Mouse (Mus musculus) embryonic facial prominence, embryonic 12.5 days (tissue): Measurements from ENCODE around the gene Zfp770. TPM values are rescaled to one million over a fixed set of nuclear protein-coding genes. Genes with fewer than 3 reads are reported as not detected.
A peak's percentile ranks its signal among the peaks of the same experiment; 100 is the strongest.
"Not testable (repeated sequence)": the region's sequence is repeated elsewhere in the genome, so short reads cannot be mapped to it uniquely, and the experiment has no call there.

Experiments used
- ATAC-seq: fragments of 200-750 bp; cut with Nextera tagmentation; 2 replicates; pipeline ENCODE4 v1.8.0; 2017; ENCODE audit not compliant: insufficient number of reproducible peaks, insufficient read depth, low FRiP score, low TSS enrichment
- H3K27ac ChIP-seq: fragments of 300-500 bp; sonication (generic); 2 replicates; pipeline ENCODE4 v1.5.1; 2016; ENCODE audit warnings: mild to moderate bottlenecking
- H3K27me3 ChIP-seq: fragments of 300-500 bp; sonication (generic); 2 replicates; pipeline ENCODE4 v1.6.1; 2016; ENCODE audit warnings: mild to moderate bottlenecking, moderate library complexity
- H3K36me3 ChIP-seq: fragments of 300-500 bp; sonication (generic); 2 replicates; pipeline ENCODE4 v1.6.1; 2016; ENCODE audit warnings: mild to moderate bottlenecking
- H3K4me1 ChIP-seq: fragments of 300-500 bp; sonication (generic); 2 replicates; pipeline ENCODE4 v1.6.1; 2016
- H3K4me2 ChIP-seq: fragments of 300-500 bp; sonication (generic); replicated peaks from 2 replicates; pipeline ENCODE4 v1.6.1; 2016; ENCODE audit warnings: mild to moderate bottlenecking, moderate library complexity
- H3K4me3 ChIP-seq: fragments of 300-500 bp; sonication (generic); 2 replicates; pipeline ENCODE4 v1.5.1; 2016; ENCODE audit warnings: mild to moderate bottlenecking
- H3K9ac ChIP-seq: fragments of 300-500 bp; sonication (generic); 2 replicates; pipeline ENCODE4 v1.6.1; 2016; ENCODE audit warnings: mild to moderate bottlenecking, moderate library complexity
- H3K9me3 ChIP-seq: fragments of 300-500 bp; sonication (generic); 2 replicates; pipeline ENCODE4 v1.6.1; 2016; ENCODE audit warnings: mild to moderate bottlenecking, moderate library complexity
- WGBS: fragments of 180-500 bp; shearing (Covaris S2); methylation state at CpG from one replicate; pipeline ENCODE4 v1.1.7; 2016; 5-methylcytosine and 5-hydroxymethylcytosine counted together
- polyA plus RNA-seq: library from polyadenylated mRNA; unstranded; fragments of >200 nt; fragmentation: Nextera tagmentation; extraction: Ambion mirVana; gene quantifications from 2 replicates; pipeline ENCODE4 v1.2.1, GENCODE M21; 2016

Zfp770 gene
- polyA plus RNA-seq: 4.0 TPM in 2 replicates

DNA sequence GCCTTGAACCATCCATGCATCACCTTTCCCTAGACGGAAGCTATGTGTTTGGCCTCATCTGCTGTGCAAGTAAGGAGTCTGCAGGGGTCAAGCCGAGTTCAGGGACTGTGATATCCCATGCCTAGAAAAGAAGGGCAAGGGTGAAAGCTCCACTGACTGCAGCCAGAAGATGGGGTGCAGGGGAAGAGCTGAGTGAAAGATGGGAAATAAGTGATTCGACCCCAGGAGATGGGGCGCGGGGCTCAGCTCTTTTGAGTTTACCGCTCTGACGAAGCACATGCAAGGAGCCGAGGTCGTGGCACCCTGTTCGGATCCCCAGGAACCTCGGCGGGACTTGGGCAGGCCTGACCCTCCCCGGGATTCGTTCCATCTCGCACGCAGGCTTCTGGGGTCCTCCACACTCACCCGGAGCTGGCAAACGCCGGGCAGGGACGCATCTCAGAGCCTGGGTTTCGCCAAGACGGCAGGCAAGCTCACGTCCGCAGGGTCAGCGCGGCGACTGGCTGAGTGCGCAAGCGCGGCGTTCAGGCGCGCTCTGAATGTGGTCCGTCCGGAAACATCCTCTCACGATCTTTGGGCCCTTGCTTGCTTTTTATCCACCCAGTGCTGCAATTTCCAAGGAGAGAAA lies at the start of gene Zfp770:
TSS of gene Zfp770 (minus strand) at position 538 of the 628 bp plus-strand sequence.
- WGBS: under 1% methylated on average over 36 of the region's 36 CpGs
- H3K4me3 ChIP-seq: peak within 1 kb of the TSS; percentile 76

DNA sequence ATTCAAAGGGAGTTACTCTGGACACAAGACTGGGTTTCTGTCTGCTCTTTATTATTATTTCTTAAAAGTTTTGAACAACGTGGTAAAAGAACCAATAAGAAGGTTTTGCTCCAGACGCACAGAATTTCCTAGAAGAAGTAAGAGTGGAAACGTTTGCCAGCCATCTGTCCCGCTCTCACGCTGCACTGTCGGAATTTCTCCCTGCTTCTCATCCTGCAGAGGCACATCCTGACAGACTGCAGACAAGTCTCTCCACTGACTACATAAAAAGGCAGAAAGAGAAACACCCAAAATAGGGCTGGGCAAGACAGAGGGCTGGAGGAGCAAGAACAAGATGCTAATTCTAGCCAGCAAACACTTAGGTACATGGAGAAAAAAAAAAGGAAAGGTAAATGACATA lies 48.2 kb upstream of the Zfp770 start:
- Histone ChIP-seq H3K9ac (no peak overlapping the region), H3K27me3 (no peaks in the 10 kb centered on the region), H3K36me3 (no peaks in the 10 kb centered on the region), H3K27ac (no peak overlapping the region), H3K4me2 (no peak overlapping the region), H3K4me1 (no peaks in the 10 kb centered on the region), H3K9me3 (no peaks in the 10 kb centered on the region), H3K4me3 (no peak overlapping the region)
- WGBS: 62% methylated on average over 6 of the region's 6 CpGs
- no peak for ATAC-seq

More for the DNA sequence above, at the start of gene Zfp770:
- H3K4me1 ChIP-seq: peaks cover 9% of the 10 kb centered on the region; the same call in 1 of the 2 replicates
- H3K36me3 ChIP-seq: peaks cover 12% of the 10 kb centered on the region
- peak; percentile 89 for ATAC-seq
- H3K9ac ChIP-seq: peak within 1 kb of the TSS; percentile 91
- peak within 1 kb of the TSS; percentile 65 for H3K4me2 ChIP-seq
- H3K27me3 ChIP-seq: no peaks in the 10 kb centered on the region
- peak within 1 kb of the TSS; percentile 63; the same call in 1 of the 2 replicates for H3K27ac ChIP-seq
- no peaks in the 10 kb centered on the region for H3K9me3 ChIP-seq

DNA sequence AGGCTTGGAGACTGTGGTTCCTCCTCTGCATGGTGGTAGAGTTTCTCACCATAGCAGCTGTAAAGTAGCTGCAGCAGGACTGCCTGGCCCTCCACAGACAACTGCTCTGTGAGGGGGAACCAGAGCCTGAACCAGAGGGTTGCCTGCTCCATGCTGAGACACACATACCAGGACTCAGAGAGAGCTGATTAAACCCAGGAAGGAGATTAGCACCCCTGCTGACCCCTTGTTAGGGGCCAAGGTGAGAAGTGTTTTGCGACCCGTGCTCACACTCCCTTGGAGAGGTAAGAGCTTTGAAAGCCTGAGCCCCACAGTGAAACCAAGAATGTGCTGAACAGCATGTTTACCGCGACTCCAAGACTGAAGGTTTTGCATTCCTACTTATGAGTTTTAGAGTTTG lies 36.4 kb upstream of the Zfp770 start:
- no peak overlapping the region for H3K4me2 ChIP-seq
- no peak overlapping the region for H3K27ac ChIP-seq
- no peak overlapping the region for H3K4me3 ChIP-seq
- ATAC-seq: no peak
- no peaks in the 10 kb centered on the region for H3K4me1 ChIP-seq
- no peak overlapping the region for H3K9ac ChIP-seq
- H3K9me3 ChIP-seq: no peaks in the 10 kb centered on the region
- H3K36me3 ChIP-seq: no peaks in the 10 kb centered on the region
- 11% methylated on average over 4 of the region's 4 CpGs for WGBS
- no peaks in the 10 kb centered on the region for H3K27me3 ChIP-seq

DNA sequence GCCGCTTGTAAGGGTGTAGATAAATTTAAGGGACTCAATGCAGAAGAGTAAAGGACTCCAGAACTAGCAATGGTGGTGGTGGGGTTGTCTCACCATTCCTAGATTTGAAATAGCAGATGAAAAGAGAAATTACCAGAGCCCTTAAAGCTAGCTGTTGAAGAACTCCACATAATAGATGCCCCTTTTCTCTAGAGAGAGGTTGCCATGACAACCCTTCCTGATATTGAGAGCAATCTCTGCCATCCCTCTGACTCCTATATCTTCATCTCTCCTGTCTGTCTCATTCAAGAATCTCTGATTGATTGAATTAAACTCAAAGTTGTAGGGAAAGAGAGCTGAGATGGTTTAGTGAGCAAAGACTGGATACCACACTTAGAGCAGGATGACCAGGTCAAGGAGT lies 35.3 kb upstream of the Zfp770 start:
- ATAC-seq: no peak
- H3K9me3 ChIP-seq: no peaks in the 10 kb centered on the region
- no peak overlapping the region for H3K27ac ChIP-seq
- no peaks in the 10 kb centered on the region for H3K4me1 ChIP-seq
- H3K4me2 ChIP-seq: no peak overlapping the region
- no peak overlapping the region for H3K9ac ChIP-seq
- H3K4me3 ChIP-seq: no peak overlapping the region
- no peaks in the 10 kb centered on the region for H3K27me3 ChIP-seq
- no peaks in the 10 kb centered on the region for H3K36me3 ChIP-seq
- WGBS: 76% methylated on average over 1 of the region's 1 CpGs

DNA sequence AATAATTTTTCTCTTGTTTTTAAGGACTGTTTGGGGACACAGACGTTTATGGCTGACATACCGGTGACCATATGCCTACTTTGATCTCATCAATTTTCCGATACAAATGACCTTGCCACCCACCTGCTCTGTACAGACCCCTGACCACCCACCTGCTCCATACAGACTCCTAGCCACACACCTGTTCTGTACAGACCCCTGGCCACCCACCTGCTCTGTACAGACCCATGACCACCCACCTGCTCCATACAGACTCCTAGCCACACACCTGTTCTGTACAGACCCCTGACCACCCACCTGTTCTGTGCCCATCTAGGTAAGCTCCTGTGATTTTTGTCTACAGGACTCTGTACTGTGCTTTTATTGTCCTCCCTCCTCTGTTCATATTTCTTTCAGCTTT lies 34.3 kb upstream of the Zfp770 start:
- Histone ChIP-seq H3K36me3 (no peaks in the 10 kb centered on the region), H3K27me3 (no peaks in the 10 kb centered on the region), H3K9ac (no peak overlapping the region), H3K9me3 (no peaks in the 10 kb centered on the region), H3K4me2 (no peak overlapping the region), H3K27ac (no peak overlapping the region), H3K4me1 (no peaks in the 10 kb centered on the region), H3K4me3 (no peak overlapping the region)
- ATAC-seq: no peak
- WGBS: 80% methylated on average over 3 of the region's 3 CpGs

DNA sequence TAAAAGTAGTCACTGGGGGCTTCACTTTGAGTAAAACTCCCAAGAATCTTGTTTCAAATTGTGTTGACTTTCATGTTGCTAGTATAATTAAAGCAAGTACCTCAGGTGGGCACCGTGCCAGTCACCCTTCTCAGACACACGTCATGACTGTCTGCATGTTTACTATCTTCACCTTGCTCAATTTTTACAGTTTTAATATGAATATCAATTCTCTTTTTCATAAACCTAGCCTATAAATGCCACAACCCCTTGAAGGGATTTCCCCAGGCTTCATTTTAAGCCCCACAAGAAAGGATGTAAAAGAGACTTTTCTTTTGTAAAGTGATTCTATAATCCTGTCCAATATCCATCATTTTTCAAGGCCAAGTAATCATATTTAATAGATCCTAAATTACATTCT lies 30.0 kb upstream of the Zfp770 start:
- no peaks in the 10 kb centered on the region for H3K27me3 ChIP-seq
- H3K27ac ChIP-seq: no peak overlapping the region
- ATAC-seq: no peak
- H3K4me2 ChIP-seq: no peak overlapping the region
- 73% methylated on average over 2 of the region's 2 CpGs for WGBS
- no peaks in the 10 kb centered on the region for H3K36me3 ChIP-seq
- no peaks in the 10 kb centered on the region for H3K4me1 ChIP-seq
- H3K9me3 ChIP-seq: no peaks in the 10 kb centered on the region
- H3K4me3 ChIP-seq: no peak overlapping the region
- no peak overlapping the region for H3K9ac ChIP-seq

DNA sequence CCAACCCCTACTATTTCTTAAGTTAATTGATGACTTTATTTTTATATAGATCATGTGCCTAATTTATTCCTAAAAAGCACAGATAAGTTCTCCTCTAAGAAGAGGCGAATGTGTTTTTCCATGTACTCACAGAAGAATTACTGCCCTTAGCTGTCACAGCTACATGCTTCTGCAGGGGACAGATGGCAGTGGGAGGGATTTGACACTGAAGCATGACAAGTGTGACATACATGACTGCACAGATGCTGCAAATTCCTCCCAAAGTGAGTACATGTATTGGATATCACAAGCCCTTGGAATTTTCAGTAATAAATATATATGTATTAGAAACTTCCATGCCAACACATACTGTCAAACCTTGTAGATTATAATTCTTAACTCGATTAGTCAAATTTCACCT lies 27.4 kb upstream of the Zfp770 start:
- H3K27ac ChIP-seq: no peak overlapping the region
- H3K36me3 ChIP-seq: no peaks in the 10 kb centered on the region
- 86% methylated on average over 2 of the region's 2 CpGs for WGBS
- no peak for ATAC-seq
- no peak overlapping the region for H3K4me3 ChIP-seq
- H3K4me1 ChIP-seq: no peaks in the 10 kb centered on the region
- H3K4me2 ChIP-seq: no peak overlapping the region
- no peak overlapping the region for H3K9ac ChIP-seq
- H3K9me3 ChIP-seq: no peaks in the 10 kb centered on the region
- H3K27me3 ChIP-seq: no peaks in the 10 kb centered on the region

DNA sequence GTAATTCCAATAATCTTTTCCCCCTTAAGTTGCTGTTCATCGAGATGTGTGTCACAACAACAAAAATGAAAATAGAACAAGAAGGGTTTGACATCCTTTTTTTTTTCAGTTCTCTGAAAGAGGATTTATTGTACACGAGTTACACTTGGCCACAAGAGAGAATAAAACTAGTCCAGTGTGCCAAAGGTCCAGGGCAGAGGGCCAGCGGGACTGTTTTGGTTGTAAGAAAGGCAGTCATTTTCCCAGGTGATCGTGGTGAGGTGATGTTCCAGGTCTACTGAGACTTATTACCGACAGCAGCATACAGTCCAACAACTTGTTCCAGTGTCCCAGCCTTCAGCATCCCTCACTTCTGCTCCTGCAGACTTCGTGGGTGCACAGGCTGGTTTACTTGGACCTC lies 3.8 kb upstream of the Zfp770 start:
- no peaks in the 10 kb centered on the region for H3K36me3 ChIP-seq
- no peak overlapping the region for H3K4me3 ChIP-seq
- no peak overlapping the region for H3K4me2 ChIP-seq
- ATAC-seq: no peak
- no peaks in the 10 kb centered on the region for H3K27me3 ChIP-seq
- H3K27ac ChIP-seq: no peak overlapping the region
- H3K9me3 ChIP-seq: no peaks in the 10 kb centered on the region
- WGBS: 71% methylated on average over 6 of the region's 6 CpGs
- H3K4me1 ChIP-seq: peaks cover 4% of the 10 kb centered on the region; the same call in 1 of the 2 replicates
- H3K9ac ChIP-seq: no peak overlapping the region

DNA sequence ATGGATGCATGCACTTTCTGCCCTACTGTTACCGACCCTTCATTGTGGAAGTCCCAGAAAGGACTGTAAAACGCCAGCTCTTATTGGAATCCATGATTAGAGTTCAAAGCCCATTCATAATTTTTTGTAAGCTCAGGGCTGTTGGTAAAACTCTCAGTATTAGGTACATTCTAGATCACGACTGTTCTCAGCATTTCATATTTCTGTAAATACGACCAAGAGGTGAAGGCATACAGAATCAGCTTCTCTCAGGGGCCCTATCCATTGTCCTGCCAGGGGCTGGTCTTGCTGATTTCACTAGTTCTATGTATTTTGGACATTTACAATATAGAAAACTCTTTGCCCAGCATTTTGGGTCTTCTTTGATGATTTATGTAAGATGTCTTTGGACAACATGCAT lies 305 bp upstream of the Zfp770 start:
- H3K4me1 ChIP-seq: peaks cover 9% of the 10 kb centered on the region; the same call in 1 of the 2 replicates
- no peak overlapping the region for H3K27ac ChIP-seq
- no peak for ATAC-seq
- peak overlapping the region; percentile 65 for H3K4me2 ChIP-seq
- no peaks in the 10 kb centered on the region for H3K9me3 ChIP-seq
- H3K36me3 ChIP-seq: peaks cover 6% of the 10 kb centered on the region; the same call in 1 of the 2 replicates
- H3K4me3 ChIP-seq: peak overlapping the region; percentile 76
- WGBS: 39% methylated on average over 4 of the region's 4 CpGs
- 0 out of 2 replicates have a peak overlapping the region, but pooled peaks have one; percentile 91 for H3K9ac ChIP-seq
- H3K27me3 ChIP-seq: no peaks in the 10 kb centered on the region

DNA sequence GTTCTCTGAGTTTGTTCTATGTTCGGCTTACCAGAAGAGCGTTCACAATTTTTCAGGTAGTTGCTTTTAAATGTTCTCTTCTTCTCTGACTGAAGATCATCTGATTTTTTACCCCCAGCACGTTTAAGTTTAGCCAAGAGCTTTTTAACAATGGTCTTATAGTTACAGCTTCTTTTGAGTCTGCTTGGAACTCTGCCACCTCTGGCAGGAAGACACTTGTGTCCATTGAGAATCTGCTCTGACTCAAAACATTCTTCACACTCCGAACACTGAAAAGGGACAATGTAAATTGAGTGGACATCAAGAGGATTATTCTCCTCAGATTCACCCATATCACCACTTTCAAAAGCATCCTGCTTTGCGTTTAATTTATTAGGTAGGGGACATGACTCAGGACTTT lies 4.8 kb downstream of the Zfp770 start:
- Histone ChIP-seq H3K9me3 (no peaks in the 10 kb centered on the region), H3K4me1 (peaks cover 9% of the 10 kb centered on the region; the same call in 1 of the 2 replicates), H3K4me2 (no peak overlapping the region), H3K36me3 (peaks cover 26% of the 10 kb centered on the region), H3K9ac (no peak overlapping the region), H3K4me3 (no peak overlapping the region), H3K27me3 (no peaks in the 10 kb centered on the region), H3K27ac (no peak overlapping the region)
- 91% methylated on average over 5 of the region's 5 CpGs for WGBS
- no peak for ATAC-seq

DNA sequence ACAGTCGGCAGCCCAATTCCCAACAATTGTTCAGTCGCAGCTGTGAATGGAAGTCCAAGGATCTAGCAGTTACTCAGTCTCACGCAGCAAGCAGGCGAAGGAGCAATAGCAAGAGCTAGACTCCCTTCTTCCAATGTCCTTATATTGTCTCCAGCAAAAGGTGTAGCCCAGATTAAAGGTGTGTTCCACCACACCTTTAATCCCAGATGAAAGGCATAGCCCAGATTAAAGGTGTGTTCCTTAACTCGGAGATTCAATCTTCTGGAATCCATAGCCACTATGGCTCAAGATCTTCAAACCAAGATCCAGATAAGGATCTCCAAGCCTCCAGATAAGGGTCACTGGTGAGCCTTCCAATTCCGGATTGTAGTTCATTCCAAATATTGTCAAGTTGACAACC lies 14.3 kb downstream of the Zfp770 start, which contains the start of gene Aqr:
TSS of gene Aqr (minus strand) at position 101 of the 400 bp plus-strand sequence.
- WGBS: 89% methylated on average over 1 of the region's 6 CpGs
- not testable (repeated sequence) for H3K4me3 ChIP-seq, H3K36me3 ChIP-seq, ATAC-seq, H3K4me2 ChIP-seq, H3K27ac ChIP-seq, H3K4me1 ChIP-seq, H3K9me3 ChIP-seq, H3K27me3 ChIP-seq, H3K9ac ChIP-seq

DNA sequence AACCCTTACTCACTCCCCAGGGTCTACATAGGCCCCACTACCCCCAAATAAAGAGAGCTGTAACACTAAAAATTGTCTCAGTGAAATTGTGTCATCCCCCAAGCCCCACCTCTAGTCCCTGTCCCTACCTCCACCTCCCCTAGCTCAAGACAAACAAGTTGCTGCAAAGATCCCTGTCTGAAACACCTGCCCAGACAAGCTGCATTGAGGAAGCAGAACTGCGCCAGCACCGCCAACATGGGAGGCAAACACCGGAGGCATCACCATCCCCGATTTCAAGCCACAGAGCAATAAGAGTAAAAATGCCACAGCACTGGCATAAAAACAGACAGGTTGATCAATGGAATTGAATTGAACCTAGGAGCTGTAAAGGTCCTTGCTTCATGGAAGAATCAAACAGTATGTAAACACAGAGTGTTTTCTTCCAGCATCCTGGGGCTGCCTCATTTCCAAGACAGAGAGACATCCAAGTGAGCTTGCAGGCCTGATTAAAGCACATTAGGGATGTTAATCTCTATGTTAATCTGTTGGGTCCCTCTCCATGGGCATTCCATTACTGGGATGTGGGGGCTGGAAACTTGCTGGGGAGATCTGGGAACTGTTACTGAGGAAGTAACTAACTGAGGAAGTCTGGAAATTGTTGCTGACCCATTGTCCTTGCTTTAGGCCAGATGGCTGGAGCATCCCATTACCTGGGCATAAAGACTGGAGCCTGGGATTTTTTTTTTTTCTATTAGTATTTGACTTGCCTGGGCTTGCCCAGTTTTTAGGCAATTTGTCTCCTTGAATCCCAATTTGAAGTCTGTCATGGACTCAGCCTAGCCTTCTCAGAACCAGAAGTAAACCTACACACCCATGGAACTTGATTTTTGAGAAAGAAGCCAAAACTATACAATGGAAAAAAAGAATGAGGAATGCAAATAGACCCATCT lies 23.2 kb downstream of the Zfp770 start:
- H3K27ac ChIP-seq: no peak overlapping the region
- no peak overlapping the region for H3K9ac ChIP-seq
- 45% methylated on average over 4 of the region's 4 CpGs for WGBS
- ATAC-seq: no peak
- no peaks in the 10 kb centered on the region for H3K36me3 ChIP-seq
- H3K27me3 ChIP-seq: no peaks in the 10 kb centered on the region
- H3K4me2 ChIP-seq: no peak overlapping the region
- no peaks in the 10 kb centered on the region for H3K9me3 ChIP-seq
- H3K4me3 ChIP-seq: no peak overlapping the region
- peaks cover 7% of the 10 kb centered on the region for H3K4me1 ChIP-seq
